Mouse (Mus musculus) spleen, adult 12 weeks (tissue): Measurements from ENCODE around the gene Hist1h2ap.
"Not testable (repeated sequence)": the region's sequence is repeated elsewhere in the genome, so short reads cannot be mapped to it uniquely, and the experiment has no call there.

Experiments used
- DNase-seq: peaks from one replicate; pipeline ENCODE4 v3.0.0; 2022; ENCODE audit warnings: low spot score

Gene Hist1h2ap

GRCm38 (mm10) chr13:21810073-21810472 lies 23.2 kb downstream of the Hist1h2ap start, which contains the start of the genes Hist1h2bq and Hist1h2ao:
TSS of gene Hist1h2bq (minus strand) at chr13:21810197.
TSS of gene Hist1h2ao (plus strand) at chr13:21810465.
- DNase-seq: not testable (repeated sequence)

GRCm38 (mm10) chr13:21803058-21803457 lies 30.2 kb downstream of the Hist1h2ap start:
- DNase-seq: not testable (repeated sequence)

GRCm38 (mm10) chr13:21797163-21797562 lies 36.1 kb downstream of the Hist1h2ap start:
- DNase-seq: not testable (repeated sequence)

- DNase-seq: no peak
These were observed 37.7 kb downstream of the Hist1h2ap start for GRCm38 (mm10) chr13:21795584-21795983.

GRCm38 (mm10) chr13:21790601-21791283 lies 42.6 kb downstream of the Hist1h2ap start:
- DNase-seq: no peak

- DNase-seq: no peak
These were observed 43.4 kb downstream of the Hist1h2ap start for GRCm38 (mm10) chr13:21789925-21790324.

- no peak for DNase-seq
These were observed 45.3 kb downstream of the Hist1h2ap start for GRCm38 (mm10) chr13:21787760-21788593.

GRCm38 (mm10) chr13:21786899-21787629 lies 46.2 kb downstream of the Hist1h2ap start, which contains the start of the genes Hist1h2an and Hist1h2bp:
TSS of gene Hist1h2an (minus strand) at chr13:21787218.
TSS of gene Hist1h2bp (plus strand) at chr13:21787461.
- peak; percentile 88 for DNase-seq

- DNase-seq: no peak
These were observed 47.0 kb downstream of the Hist1h2ap start for GRCm38 (mm10) chr13:21786189-21786898.

GRCm38 (mm10) chr13:21784311-21784710 lies 49.0 kb downstream of the Hist1h2ap start:
- DNase-seq: no peak

GRCm38 (mm10) chr13:21783734-21784161 lies 49.6 kb downstream of the Hist1h2ap start:
- peak; percentile 65 for DNase-seq

- peak; percentile 68 for DNase-seq
These were observed 50.1 kb downstream of the Hist1h2ap start, which contains the start of gene Hist1h3i for GRCm38 (mm10) chr13:21783255-21783617. TSS of gene Hist1h3i (minus strand) at chr13:21783370.
